Mouse (Mus musculus): ENCODE results near the gene Sipa1l1. TPM values are rescaled to one million over a fixed set of nuclear protein-coding genes. Genes with fewer than 3 reads are reported as not detected.
"Not testable (repeated sequence)": the region's sequence is repeated elsewhere in the genome, so short reads cannot be mapped to it uniquely, and the experiment has no call there.

The Sipa1l1 gene
- polyA plus RNA-seq, 1 experiment from 2014 or later = 48.5 TPM

DNA sequence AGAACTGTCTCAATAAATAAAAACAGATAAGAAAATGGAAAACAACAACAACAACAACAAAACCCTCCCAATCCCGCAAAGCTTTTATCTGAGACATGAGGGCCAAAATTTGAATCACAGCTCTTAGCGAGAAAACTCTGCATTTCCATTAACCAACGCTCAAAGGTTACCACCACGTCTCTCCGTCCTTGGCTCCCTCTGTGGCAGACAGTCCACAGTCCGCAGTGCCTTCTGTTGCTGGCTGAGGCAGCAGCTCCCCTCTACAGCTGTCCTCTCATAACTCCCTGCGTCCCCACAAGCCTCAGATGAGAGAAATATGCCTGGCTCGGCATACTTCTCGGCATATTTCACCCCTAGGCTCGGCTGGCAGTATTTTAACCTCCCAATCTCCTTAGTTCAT is 306.9 kb downstream of the Sipa1l1 start:
- H3K9ac ChIP-seq (ENCODE audit: low read length) = no peak overlapping the region
- H3K4me2 ChIP-seq (ENCODE audit: low read depth, low read length, severe bottlenecking) = no peak overlapping the region
- no peak for ATAC-seq (replicated peaks; ENCODE audit: low FRiP score)
- no peaks in the 10 kb centered on the region for H3K27me3 ChIP-seq (ENCODE audit: control insufficient read depth, insufficient read depth, low read length)
- no peaks in the 10 kb centered on the region for H3K9me3 ChIP-seq (ENCODE audit: control insufficient read depth, low read length)
- H3K27ac ChIP-seq (ENCODE audit: low read depth, low read length) = no peak overlapping the region
- peaks cover 15% of the 10 kb centered on the region for H3K4me1 ChIP-seq (replicated peaks; ENCODE audit: control insufficient read depth, insufficient read depth, low read length)
- WGBS = 89% methylated on average over 10 of the region's 10 CpGs
- DNase-seq (ENCODE audit: low spot score) = no peak
- no peak overlapping the region for H3K4me3 ChIP-seq (ENCODE audit: low read depth, low read length)
- no peaks in the 10 kb centered on the region for H3K36me3 ChIP-seq (ENCODE audit: control insufficient read depth, insufficient read depth, low read length)

DNA sequence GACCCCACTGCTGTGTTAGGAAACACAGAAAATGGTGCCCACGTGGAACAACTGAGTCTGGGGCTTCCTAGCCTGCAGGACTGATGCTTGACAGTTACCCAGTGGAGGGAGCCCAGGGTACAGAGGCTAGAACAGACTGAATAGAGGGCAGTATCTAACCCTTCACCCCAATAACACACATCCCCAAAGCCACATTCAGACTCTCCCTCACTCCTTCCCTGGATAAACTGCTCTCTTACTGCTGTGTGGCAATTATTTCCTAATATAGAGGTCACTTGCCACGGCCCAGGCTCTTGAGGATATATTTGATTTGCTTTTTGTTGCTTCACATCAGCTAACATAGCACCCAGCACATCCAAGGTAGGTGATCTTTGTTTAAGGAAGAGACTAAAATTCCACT is 307.5 kb downstream of the Sipa1l1 start:
- no peak overlapping the region for H3K9ac ChIP-seq (ENCODE audit: low read length)
- no peaks in the 10 kb centered on the region for H3K36me3 ChIP-seq (ENCODE audit: control insufficient read depth, insufficient read depth, low read length)
- peaks cover 15% of the 10 kb centered on the region for H3K4me1 ChIP-seq (replicated peaks; ENCODE audit: control insufficient read depth, insufficient read depth, low read length)
- no peak overlapping the region for H3K27ac ChIP-seq (ENCODE audit: low read depth, low read length)
- H3K4me2 ChIP-seq (ENCODE audit: low read depth, low read length, severe bottlenecking) = no peak overlapping the region
- H3K4me3 ChIP-seq (ENCODE audit: low read depth, low read length) = no peak overlapping the region
- no peaks in the 10 kb centered on the region for H3K9me3 ChIP-seq (ENCODE audit: control insufficient read depth, low read length)
- no peaks in the 10 kb centered on the region for H3K27me3 ChIP-seq (ENCODE audit: control insufficient read depth, insufficient read depth, low read length)
- no peak for DNase-seq (ENCODE audit: low spot score)
- ATAC-seq (replicated peaks; ENCODE audit: low FRiP score) = no peak
- 54% methylated on average over 2 of the region's 2 CpGs for WGBS

DNA sequence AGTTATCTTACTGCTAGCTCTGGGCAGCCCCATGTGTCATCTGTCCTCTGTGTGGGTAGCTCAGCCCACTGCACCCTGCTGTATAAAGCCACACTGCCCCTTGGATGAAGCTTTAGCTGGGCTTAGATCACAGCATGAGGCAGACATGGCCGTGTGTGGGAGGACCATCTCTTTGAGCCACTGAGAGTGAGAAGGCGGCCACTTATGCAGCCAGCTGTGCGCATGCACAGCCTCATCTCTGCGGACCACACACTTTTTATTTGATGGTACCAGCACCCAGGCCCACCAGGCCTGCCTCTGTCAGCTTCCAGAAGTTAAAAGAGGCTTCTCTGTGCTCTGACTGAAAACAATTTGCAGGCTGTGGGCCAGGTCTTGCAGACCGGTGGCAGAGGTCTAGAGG is 308.7 kb downstream of the Sipa1l1 start:
- no peak for DNase-seq (ENCODE audit: low spot score)
- no peak overlapping the region; the same call in 1 of the 2 replicates for H3K9ac ChIP-seq (ENCODE audit: low read length)

DNA sequence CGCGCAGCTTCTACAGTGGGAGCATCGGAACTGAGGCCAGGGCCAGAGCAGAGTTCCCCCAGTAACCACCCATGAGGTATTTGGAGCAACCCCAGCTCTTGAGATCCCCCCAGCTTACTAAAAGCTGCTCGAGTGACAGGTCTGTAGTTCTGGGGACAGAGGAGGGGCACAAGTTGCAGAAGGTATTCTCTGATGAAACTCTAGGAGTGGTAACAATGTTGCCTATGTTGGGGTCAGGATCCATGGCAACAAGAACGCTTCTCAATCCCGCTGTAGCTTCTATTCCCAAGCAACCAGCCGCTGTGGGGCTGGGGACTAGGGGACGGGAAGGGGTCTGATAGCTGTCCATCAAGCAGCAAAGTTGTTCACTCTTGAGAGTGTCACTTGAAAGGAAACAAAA is 309.1 kb downstream of the Sipa1l1 start:
- WGBS = 17% methylated on average over 8 of the region's 8 CpGs
- ATAC-seq (replicated peaks; ENCODE audit: low FRiP score) = no peak
- H3K4me2 ChIP-seq (ENCODE audit: low read depth, low read length, severe bottlenecking) = no peak overlapping the region

More for the DNA sequence above, 308.7 kb downstream of the Sipa1l1 start:
- 33% methylated on average over 5 of the region's 5 CpGs for WGBS
- Histone ChIP-seq H3K27ac (ENCODE audit: low read depth, low read length) (no peak overlapping the region), H3K27me3 (ENCODE audit: control insufficient read depth, insufficient read depth, low read length) (no peaks in the 10 kb centered on the region), H3K4me3 (ENCODE audit: low read depth, low read length) (no peak overlapping the region), H3K4me2 (ENCODE audit: low read depth, low read length, severe bottlenecking) (no peak overlapping the region), H3K4me1 (replicated peaks; ENCODE audit: control insufficient read depth, insufficient read depth, low read length) (peaks cover 15% of the 10 kb centered on the region), H3K36me3 (ENCODE audit: control insufficient read depth, insufficient read depth, low read length) (no peaks in the 10 kb centered on the region), H3K9me3 (ENCODE audit: control insufficient read depth, low read length) (no peaks in the 10 kb centered on the region)
- no peak for ATAC-seq (replicated peaks; ENCODE audit: low FRiP score)

DNA sequence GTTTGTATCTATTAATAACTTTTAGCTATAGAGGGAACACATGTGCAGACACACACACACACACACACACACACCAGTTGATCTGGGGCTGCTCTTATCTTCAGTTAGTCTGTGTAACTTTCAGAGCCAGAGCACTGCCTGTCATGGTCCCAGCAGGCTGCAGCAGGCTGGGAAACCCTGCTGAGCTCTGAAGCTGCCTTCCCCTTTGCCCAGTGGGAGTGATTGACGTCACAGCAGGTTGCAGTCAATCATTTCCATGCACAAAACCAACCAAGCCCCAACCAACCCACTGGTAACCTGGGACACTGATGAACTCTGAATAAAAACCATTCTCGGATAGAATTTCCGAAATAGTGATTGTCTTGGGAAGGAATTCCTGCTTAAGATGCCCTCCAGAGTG is 310.3 kb downstream of the Sipa1l1 start:
- Histone ChIP-seq H3K27ac (ENCODE audit: low read depth, low read length) (no peak overlapping the region), H3K36me3 (ENCODE audit: control insufficient read depth, insufficient read depth, low read length) (no peaks in the 10 kb centered on the region), H3K27me3 (ENCODE audit: control insufficient read depth, insufficient read depth, low read length) (no peaks in the 10 kb centered on the region), H3K9ac (ENCODE audit: low read length) (no peak overlapping the region), H3K4me1 (replicated peaks; ENCODE audit: control insufficient read depth, insufficient read depth, low read length) (peaks cover 15% of the 10 kb centered on the region), H3K4me3 (ENCODE audit: low read depth, low read length) (no peak overlapping the region), H3K4me2 (ENCODE audit: low read depth, low read length, severe bottlenecking) (no peak overlapping the region), H3K9me3 (ENCODE audit: control insufficient read depth, low read length) (no peaks in the 10 kb centered on the region)
- 25% methylated on average over 3 of the region's 3 CpGs for WGBS
- no peak for ATAC-seq (replicated peaks; ENCODE audit: low FRiP score)
- DNase-seq (ENCODE audit: low spot score) = no peak

More for the DNA sequence above, 309.1 kb downstream of the Sipa1l1 start:
- Histone ChIP-seq H3K36me3 (ENCODE audit: control insufficient read depth, insufficient read depth, low read length) (no peaks in the 10 kb centered on the region), H3K9ac (ENCODE audit: low read length) (no peak overlapping the region), H3K4me1 (replicated peaks; ENCODE audit: control insufficient read depth, insufficient read depth, low read length) (peaks cover 15% of the 10 kb centered on the region), H3K4me3 (ENCODE audit: low read depth, low read length) (no peak overlapping the region), H3K27me3 (ENCODE audit: control insufficient read depth, insufficient read depth, low read length) (no peaks in the 10 kb centered on the region), H3K9me3 (ENCODE audit: control insufficient read depth, low read length) (no peaks in the 10 kb centered on the region), H3K27ac (ENCODE audit: low read depth, low read length) (no peak overlapping the region)
- no peak for DNase-seq (ENCODE audit: low spot score)

DNA sequence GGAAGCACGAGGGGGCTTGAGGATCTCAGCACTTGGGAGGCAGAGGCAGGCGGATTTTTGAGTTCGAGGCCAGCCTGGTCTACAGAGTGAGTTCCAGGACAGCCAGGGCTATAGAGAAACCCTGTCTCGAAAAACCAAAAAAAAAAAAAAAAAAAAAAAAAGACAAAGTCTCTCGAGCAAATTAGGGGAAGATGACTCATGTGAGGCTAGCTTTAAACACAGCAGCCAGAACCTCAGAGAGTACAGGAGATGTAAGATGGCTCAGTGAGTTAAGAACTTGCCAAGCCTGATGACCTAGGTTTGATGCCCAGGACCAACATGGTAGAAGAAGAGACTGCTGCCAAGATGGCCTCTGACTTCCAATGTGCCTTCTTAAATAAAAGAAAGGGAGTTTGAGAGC is 311.3 kb downstream of the Sipa1l1 start:
- H3K4me3 ChIP-seq (ENCODE audit: low read depth, low read length); H3K9me3 ChIP-seq (ENCODE audit: control insufficient read depth, low read length); H3K4me2 ChIP-seq (ENCODE audit: low read depth, low read length, severe bottlenecking); H3K27me3 ChIP-seq (ENCODE audit: control insufficient read depth, insufficient read depth, low read length); H3K9ac ChIP-seq (ENCODE audit: low read length); ATAC-seq (replicated peaks; ENCODE audit: low FRiP score); H3K27ac ChIP-seq (ENCODE audit: low read depth, low read length); H3K36me3 ChIP-seq (ENCODE audit: control insufficient read depth, insufficient read depth, low read length); DNase-seq (ENCODE audit: low spot score): not testable (repeated sequence)
- peaks cover 15% of the 10 kb centered on the region for H3K4me1 ChIP-seq (replicated peaks; ENCODE audit: control insufficient read depth, insufficient read depth, low read length)
- WGBS = 78% methylated on average over 5 of the region's 5 CpGs

DNA sequence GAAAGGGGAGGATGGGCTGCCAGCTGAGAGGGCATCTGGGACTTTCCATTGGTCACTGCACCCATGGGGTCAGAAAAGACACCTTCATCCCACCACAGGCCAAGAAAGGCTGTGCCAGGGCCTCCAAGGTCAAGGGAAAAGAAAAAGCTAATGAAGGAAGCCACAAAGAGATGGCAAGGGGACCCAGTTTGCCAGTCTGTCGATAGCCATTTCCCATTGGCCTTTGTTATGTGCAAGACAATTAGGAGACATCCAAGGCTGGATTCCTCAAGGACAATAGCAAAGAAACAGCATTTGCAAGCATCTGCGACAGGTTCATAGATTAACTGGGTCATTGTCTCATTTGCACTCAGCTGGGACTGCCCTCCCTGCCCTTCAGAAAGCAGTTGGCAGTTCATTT is 316.3 kb downstream of the Sipa1l1 start:
- H3K27me3 ChIP-seq (ENCODE audit: control insufficient read depth, insufficient read depth, low read length) = no peaks in the 10 kb centered on the region
- H3K4me2 ChIP-seq (ENCODE audit: low read depth, low read length, severe bottlenecking) = no peak overlapping the region
- 64% methylated on average over 2 of the region's 2 CpGs for WGBS
- no peaks in the 10 kb centered on the region for H3K4me1 ChIP-seq (replicated peaks; ENCODE audit: control insufficient read depth, insufficient read depth, low read length)
- no peaks in the 10 kb centered on the region for H3K36me3 ChIP-seq (ENCODE audit: control insufficient read depth, insufficient read depth, low read length)
- ATAC-seq (replicated peaks; ENCODE audit: low FRiP score) (no peak), DNase-seq (ENCODE audit: low spot score) (no peak)
- no peak overlapping the region for H3K27ac ChIP-seq (ENCODE audit: low read depth, low read length)
- no peak overlapping the region for H3K4me3 ChIP-seq (ENCODE audit: low read depth, low read length)
- no peak overlapping the region for H3K9ac ChIP-seq (ENCODE audit: low read length)
- no peaks in the 10 kb centered on the region for H3K9me3 ChIP-seq (ENCODE audit: control insufficient read depth, low read length)

DNA sequence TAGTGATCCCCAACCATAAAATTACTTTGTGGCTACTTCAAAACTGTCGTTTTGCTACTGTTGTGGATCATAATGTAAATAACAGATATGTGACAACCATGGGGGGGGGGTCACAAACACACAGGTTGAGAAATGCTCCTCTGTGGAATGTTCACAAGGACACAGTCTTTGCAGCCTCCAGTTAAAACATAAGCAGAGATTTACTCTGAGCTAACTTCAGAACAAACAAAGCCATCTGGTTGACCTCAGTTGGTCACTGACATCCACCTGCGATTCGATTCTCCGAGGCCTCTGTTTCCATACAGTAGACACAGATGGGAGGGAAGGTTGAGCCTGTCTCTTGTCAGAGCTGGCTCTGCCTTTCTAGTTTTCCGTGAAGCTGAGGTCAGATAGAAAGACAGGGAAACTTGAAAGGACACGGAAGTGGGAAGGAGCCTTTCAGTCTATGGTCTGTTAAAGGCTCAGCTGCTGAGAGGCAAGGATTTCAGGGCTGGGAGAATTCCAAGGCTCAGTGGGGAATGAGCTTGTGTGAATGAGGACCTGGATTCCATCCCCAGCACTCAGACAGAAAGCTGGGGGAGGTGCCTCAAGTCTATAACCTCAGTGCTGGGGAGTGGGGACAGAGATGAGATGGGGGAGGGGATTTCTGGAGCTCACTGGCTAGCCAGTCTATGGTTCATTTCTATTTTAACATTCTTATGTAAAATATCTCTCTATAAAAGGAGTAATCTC is 317.9 kb downstream of the Sipa1l1 start:
- H3K27ac ChIP-seq (ENCODE audit: low read depth, low read length) = no peak overlapping the region
- no peak overlapping the region for H3K4me2 ChIP-seq (ENCODE audit: low read depth, low read length, severe bottlenecking)
- H3K4me1 ChIP-seq (replicated peaks; ENCODE audit: control insufficient read depth, insufficient read depth, low read length) = no peaks in the 10 kb centered on the region
- H3K36me3 ChIP-seq (ENCODE audit: control insufficient read depth, insufficient read depth, low read length) = no peaks in the 10 kb centered on the region
- H3K9me3 ChIP-seq (ENCODE audit: control insufficient read depth, low read length) = no peaks in the 10 kb centered on the region
- 42% methylated on average over 6 of the region's 6 CpGs for WGBS
- no peaks in the 10 kb centered on the region for H3K27me3 ChIP-seq (ENCODE audit: control insufficient read depth, insufficient read depth, low read length)
- no peak overlapping the region for H3K4me3 ChIP-seq (ENCODE audit: low read depth, low read length)
- H3K9ac ChIP-seq (ENCODE audit: low read length) = no peak overlapping the region
- DNase-seq (ENCODE audit: low spot score) (no peak), ATAC-seq (replicated peaks; ENCODE audit: low FRiP score) (no peak)

DNA sequence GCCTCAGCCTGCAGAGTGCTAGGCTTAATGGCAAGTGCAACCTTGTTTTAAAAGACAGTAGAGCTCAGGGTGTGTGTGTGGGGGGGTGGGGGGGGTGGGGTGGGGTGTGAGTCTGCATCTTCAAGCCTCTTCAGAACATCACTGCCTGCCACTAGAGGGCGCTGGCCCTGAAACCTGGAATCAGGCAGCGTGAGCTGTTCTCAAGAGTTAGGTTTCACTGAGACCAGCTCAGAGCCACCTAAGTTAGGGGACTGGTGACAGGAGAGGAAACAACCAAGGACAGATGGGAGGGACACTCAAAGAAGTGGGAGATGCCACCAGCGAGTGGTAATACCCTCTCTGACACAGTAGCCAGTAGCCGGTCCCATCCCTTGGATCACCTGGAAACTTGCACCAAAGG is 320.0 kb downstream of the Sipa1l1 start:
- Histone ChIP-seq H3K9me3 (ENCODE audit: control insufficient read depth, low read length) (no peaks in the 10 kb centered on the region), H3K27ac (ENCODE audit: low read depth, low read length) (no peak overlapping the region), H3K4me3 (ENCODE audit: low read depth, low read length) (no peak overlapping the region), H3K4me2 (ENCODE audit: low read depth, low read length, severe bottlenecking) (no peak overlapping the region), H3K27me3 (ENCODE audit: control insufficient read depth, insufficient read depth, low read length) (no peaks in the 10 kb centered on the region), H3K9ac (ENCODE audit: low read length) (no peak overlapping the region), H3K4me1 (replicated peaks; ENCODE audit: control insufficient read depth, insufficient read depth, low read length) (no peaks in the 10 kb centered on the region), H3K36me3 (ENCODE audit: control insufficient read depth, insufficient read depth, low read length) (no peaks in the 10 kb centered on the region)
- ATAC-seq (replicated peaks; ENCODE audit: low FRiP score) (no peak), DNase-seq (ENCODE audit: low spot score) (peak; percentile 66)
- WGBS = 59% methylated on average over 4 of the region's 4 CpGs

All from forebrain, embryonic 11.5 days (tissue).